Comparison of ENCODE assay signal across 19 mouse cellular contexts in the genomic region with DNA sequence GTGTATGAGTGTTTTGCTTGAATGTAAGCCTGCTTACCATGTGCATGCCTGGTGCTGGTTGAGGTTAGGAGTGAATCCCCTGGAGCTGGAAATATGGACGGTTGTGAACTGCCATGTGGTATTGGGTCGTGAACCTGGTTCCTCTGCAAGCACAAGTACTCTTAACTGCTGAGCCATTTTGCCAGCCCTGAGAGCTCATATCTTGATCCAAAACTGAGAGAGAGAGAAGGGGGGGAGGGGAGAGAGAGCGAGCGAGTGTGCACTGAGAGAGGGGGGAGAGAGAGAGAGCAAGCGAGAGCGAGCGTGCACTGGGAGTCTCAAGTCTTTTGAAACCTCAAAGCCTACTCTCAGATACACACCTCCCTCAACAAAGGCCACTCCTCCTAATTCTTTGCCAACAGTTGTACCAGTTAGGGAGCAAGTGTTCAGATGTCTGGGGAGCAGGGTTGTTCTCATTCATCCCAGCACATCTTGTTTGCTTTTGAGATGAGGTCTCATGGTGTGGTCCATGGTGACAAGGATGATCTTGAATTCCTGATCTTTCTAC. TPM values are rescaled to one million over a fixed set of nuclear protein-coding genes. Genes with fewer than 3 reads are reported as not detected.
DNase-seq lines count a peak whose midpoint lies in the region; ATAC-seq and TF ChIP-seq lines count a peak whose summit lies in the region.
"Had no signal": no experiment of that assay in that cellular context is flagged by ENCODE, and none has a peak within 500 bp of the region (broad histone marks: within the 10 kb centered on the region; RNA-seq: fewer than 3 reads in every experiment).

No protein-coding gene starts in this region.

- DNase-seq in heart, postnatal 25 days (ENCODE audit: low spot score), result no peak
- DNase-seq in liver, result peak; percentile 72
- peak; percentile 21 for DNase-seq in liver, postnatal 0 days
- no peak for DNase-seq in urinary bladder, postnatal 4 days (ENCODE audit: low spot score in 2 of 2)
- DNase-seq in adrenal gland, adult 18-20 months (ENCODE audit: low spot score in 2 of 2), result no peak
- DNase-seq: adrenal gland, postnatal 14 days; cerebellum, adult 2 months; gastrocnemius, postnatal 36 days; kidney, adult 11 months; lung, postnatal 4 days; thymus, adult 18-20 months; thymus, postnatal 4 days had no signal

- peak overlapping the region; percentile 28; the same call in 1 of the 2 replicates for H3K4me2 ChIP-seq in heart, embryonic 13.5 days
- peak overlapping the region; percentile 61 for H3K4me2 ChIP-seq in liver, postnatal 0 days (ENCODE audit: low read depth, low read length)
- no peak overlapping the region for H3K4me2 ChIP-seq in midbrain, embryonic 13.5 days (replicated peaks)
- H3K4me2 ChIP-seq: forebrain, embryonic 15.5 days; limb, embryonic 13.5 days; lung, embryonic 15.5 days; midbrain, embryonic 12.5 days; neural tube, embryonic 13.5 days had no signal

- TF ChIP-seq EP300 in liver, postnatal 0 days (IDR thresholded peaks at IDR 0.05; ENCODE audit: low read depth), result no peak

- H3K9me3 ChIP-seq in heart, embryonic 13.5 days, result no peaks in the 10 kb centered on the region
- H3K9me3 ChIP-seq in liver, postnatal 0 days (ENCODE audit: low read length), result no peaks in the 10 kb centered on the region
- no peaks in the 10 kb centered on the region for H3K9me3 ChIP-seq in midbrain, embryonic 13.5 days
- H3K9me3 ChIP-seq: forebrain, embryonic 15.5 days; limb, embryonic 13.5 days; lung, embryonic 15.5 days; midbrain, embryonic 12.5 days; neural tube, embryonic 13.5 days had no signal

- no peak overlapping the region for H3K4me3 ChIP-seq in heart, embryonic 13.5 days
- peak overlapping the region; percentile 41 for H3K4me3 ChIP-seq in liver, postnatal 0 days (ENCODE audit: low read depth, low read length)
- no peak overlapping the region for H3K4me3 ChIP-seq in midbrain, embryonic 13.5 days (replicated peaks)
- H3K4me3 ChIP-seq: forebrain, embryonic 15.5 days; limb, embryonic 13.5 days; lung, embryonic 15.5 days; midbrain, embryonic 12.5 days; neural tube, embryonic 13.5 days had no signal

- no peak for ATAC-seq in heart, embryonic 13.5 days (ENCODE audit: extremely low read depth, insufficient number of reproducible peaks, low FRiP score, low TSS enrichment)
- ATAC-seq in liver, postnatal 0 days, result peak; percentile 45
- ATAC-seq in midbrain, embryonic 13.5 days, result no peak
- ATAC-seq: forebrain, embryonic 15.5 days had no signal

- H3K27me3 ChIP-seq in heart, embryonic 13.5 days (replicated peaks), result no peaks in the 10 kb centered on the region
- no peaks in the 10 kb centered on the region for H3K27me3 ChIP-seq in liver, postnatal 0 days (ENCODE audit: insufficient read depth, low read length)
- H3K27me3 ChIP-seq in midbrain, embryonic 13.5 days, result no peaks in the 10 kb centered on the region
- H3K27me3 ChIP-seq: forebrain, embryonic 15.5 days; limb, embryonic 13.5 days; lung, embryonic 15.5 days; midbrain, embryonic 12.5 days; neural tube, embryonic 13.5 days had no signal

- peaks cover 81% of the 10 kb centered on the region for H3K36me3 ChIP-seq in heart, embryonic 13.5 days
- peaks cover 54% of the 10 kb centered on the region for H3K36me3 ChIP-seq in liver, postnatal 0 days (replicated peaks; ENCODE audit: insufficient read depth, low read length)
- H3K36me3 ChIP-seq in midbrain, embryonic 13.5 days, result peaks cover 67% of the 10 kb centered on the region

- intact Hi-C loops in heart, postnatal 25 days (cut with DNase I), result no loop called here

- 88% methylated on average over 7 of the region's 7 CpGs for WGBS in heart, embryonic 13.5 days
- 75% methylated on average over 7 of the region's 7 CpGs for WGBS in liver, postnatal 0 days (ENCODE audit: insufficient replicate concordance)
- 92% methylated on average over 7 of the region's 7 CpGs for WGBS in midbrain, embryonic 13.5 days

- H3K4me1 ChIP-seq in heart, embryonic 13.5 days, result no peaks in the 10 kb centered on the region
- no peaks in the 10 kb centered on the region for H3K4me1 ChIP-seq in liver, postnatal 0 days (ENCODE audit: insufficient read depth)
- no peaks in the 10 kb centered on the region for H3K4me1 ChIP-seq in midbrain, embryonic 13.5 days (replicated peaks)
- H3K4me1 ChIP-seq: forebrain, embryonic 15.5 days; limb, embryonic 13.5 days; lung, embryonic 15.5 days; midbrain, embryonic 12.5 days; neural tube, embryonic 13.5 days had no signal

- H3K27ac ChIP-seq in heart, embryonic 13.5 days (replicated peaks), result no peak overlapping the region
- H3K27ac ChIP-seq in liver, postnatal 0 days (ENCODE audit: low read depth), result peak overlapping the region; percentile 84
- H3K27ac ChIP-seq in midbrain, embryonic 13.5 days, result no peak overlapping the region
- H3K27ac ChIP-seq: forebrain, embryonic 15.5 days; limb, embryonic 13.5 days; lung, embryonic 15.5 days; midbrain, embryonic 12.5 days; neural tube, embryonic 13.5 days had no signal

- no peak overlapping the region for H3K9ac ChIP-seq in heart, embryonic 13.5 days
- H3K9ac ChIP-seq in liver, postnatal 0 days (replicated peaks), result peak overlapping the region; percentile 42; the same call in 1 of the 2 replicates
- no peak overlapping the region for H3K9ac ChIP-seq in midbrain, embryonic 13.5 days (replicated peaks)
- H3K9ac ChIP-seq: forebrain, embryonic 15.5 days; limb, embryonic 13.5 days; lung, embryonic 15.5 days; midbrain, embryonic 12.5 days; neural tube, embryonic 13.5 days had no signal

- TF ChIP-seq CTCF in liver, postnatal 0 days (IDR thresholded peaks at IDR 0.05; ENCODE audit: low read depth), result no peak

RNA-seq across cellular contexts. Expression of gene Bcas3, which starts 12.8 kb away (rescaled TPM):
- polyA plus RNA-seq in heart, embryonic 13.5 days (2015; fragmentation: Nextera tagmentation; extraction: Ambion mirVana), result 17.4 and 18.3 TPM in 2 replicates
- total RNA-seq in heart, postnatal 25 days (2021), result 10 to 100 TPM; 31.1 to 43.7 TPM
- 13.6 and 14.1 TPM in 2 replicates for polyA plus RNA-seq in liver, postnatal 0 days (2015; fragmentation: Nextera tagmentation; extraction: Ambion mirVana)
- 10 to 100 TPM; 40.9 to 45.4 TPM for total RNA-seq in adrenal gland, adult 18-20 months (2021)
- 28.5 and 34.8 TPM in 2 replicates for polyA plus RNA-seq in midbrain, embryonic 13.5 days (2015; fragmentation: Nextera tagmentation; extraction: Ambion mirVana)

RNA-seq across cellular contexts. Expression of gene Ppm1d, which starts 29.1 kb away (rescaled TPM):
- 12.0 and 12.7 TPM in 2 replicates for polyA plus RNA-seq in heart, embryonic 13.5 days (2015; fragmentation: Nextera tagmentation; extraction: Ambion mirVana)
- total RNA-seq in heart, postnatal 25 days (2021), result 10 to 100 TPM in 1 of 2 experiments, 1 to 10 TPM in 1; 9.7 to 10.2 TPM
- 9.5 TPM in 2 replicates for polyA plus RNA-seq in liver, postnatal 0 days (2015; fragmentation: Nextera tagmentation; extraction: Ambion mirVana)
- total RNA-seq in adrenal gland, adult 18-20 months (2021), result 10 to 100 TPM; 11.9 to 12.9 TPM
- 21.1 and 22.8 TPM in 2 replicates for polyA plus RNA-seq in midbrain, embryonic 13.5 days (2015; fragmentation: Nextera tagmentation; extraction: Ambion mirVana)

Comparison
In these comparisons a context has a peak if more than half of its experiments do, and no peak if none do; other contexts are left out.
1. DNase-seq: peak in liver (single experiment) and liver, postnatal 0 days (single experiment); none in heart, postnatal 25 days (single experiment), urinary bladder, postnatal 4 days (0 of 2) and adrenal gland, adult 18-20 months (0 of 2).